Mouse (Mus musculus) limb, embryonic 14.5 days (tissue): ENCODE data around the gene Atp2c1. TPM values are rescaled to one million over a fixed set of nuclear protein-coding genes. Genes with fewer than 3 reads are reported as not detected.
A peak's percentile ranks its signal among the peaks of the same experiment; 100 is the strongest.

Source experiments
- ATAC-seq: fragments of 200-750 bp; cut with Nextera tagmentation; 2 replicates; pipeline ENCODE4 v1.8.0; 2017; ENCODE audit warnings: low read depth, moderate number of reproducible peaks, moderate TSS enrichment; ENCODE audit not compliant: low FRiP score
- DNase-seq: peaks from one replicate; pipeline ENCODE4 v3.0.0-alpha.2; 2015; ENCODE audit warnings: low spot score
- H3K27ac ChIP-seq: fragments of 300-500 bp; sonication (generic); replicated peaks from 2 replicates; pipeline ENCODE4 v1.5.1; 2014; ENCODE audit warnings: low read depth, mild to moderate bottlenecking, low read length, moderate library complexity, mixed read lengths
- H3K27me3 ChIP-seq: fragments of 300-500 bp; sonication (generic); 2 replicates; pipeline ENCODE4 v1.6.1; 2014; ENCODE audit warnings: low read length, mixed read lengths; ENCODE audit not compliant: control insufficient read depth, insufficient read depth
- H3K36me3 ChIP-seq: fragments of 300-500 bp; sonication (generic); 2 replicates; pipeline ENCODE4 v1.6.1; 2014; ENCODE audit warnings: mild to moderate bottlenecking, low read length, moderate library complexity, mixed read lengths; ENCODE audit not compliant: control insufficient read depth, insufficient read depth
- H3K4me1 ChIP-seq: fragments of 300-500 bp; sonication (generic); 2 replicates; pipeline ENCODE4 v1.6.1; 2014; ENCODE audit warnings: antibody characterized with exemption, low read length, mixed read lengths; ENCODE audit not compliant: control insufficient read depth, insufficient read depth
- H3K4me2 ChIP-seq: fragments of 300-500 bp; sonication (generic); replicated peaks from 2 replicates; pipeline ENCODE4 v1.6.1; 2014; ENCODE audit warnings: low read depth, mild to moderate bottlenecking, low read length, moderate library complexity; ENCODE audit not compliant: severe bottlenecking
- H3K4me3 ChIP-seq: fragments of 300-500 bp; sonication (generic); replicated peaks from 2 replicates; pipeline ENCODE4 v1.5.1; 2014; ENCODE audit warnings: low read length
- H3K9ac ChIP-seq: fragments of 300-500 bp; sonication (generic); 2 replicates; pipeline ENCODE4 v1.6.1; 2014; ENCODE audit warnings: mild to moderate bottlenecking, low read depth, low read length, moderate library complexity; ENCODE audit not compliant: severe bottlenecking
- H3K9me3 ChIP-seq: fragments of 300-500 bp; sonication (generic); 2 replicates; pipeline ENCODE4 v1.6.1; 2016; ENCODE audit warnings: low read length; ENCODE audit not compliant: control insufficient read depth
- POLR2A ChIP-seq: fragments of 200-500 bp; IDR thresholded peaks from 2 replicates; pipeline ENCODE4 v1.8.0; 2012; ENCODE audit warnings: inconsistent platforms, mild to moderate bottlenecking, moderate library complexity, borderline replicate concordance; ENCODE audit not compliant: insufficient read depth, insufficient read length; ENCODE audit errors: extremely low read depth
- WGBS: fragments of 180-500 bp; shearing (Covaris S2); extraction: QIAGEN DNeasy Blood & Tissue Kit; methylation state at CpG from one replicate; pipeline ENCODE4 v1.1.7; 2014; 5-methylcytosine and 5-hydroxymethylcytosine counted together
- polyA plus RNA-seq, 2 experiments: library from polyadenylated mRNA; depleted of rRNA in 1 of 2; stranded (reverse) in 1 of 2; unstranded in 1 of 2; fragments of >200 nt; fragmentation: Nextera tagmentation in 1 of 2; extraction: Ambion mirVana in 1 of 2; gene quantifications; 2 replicates each; pipeline versions ENCODE4 v1.2.1 to v1.2.3; 2012 to 2014

Gene Atp2c1
- polyA plus RNA-seq, 2 experiments: 53.0 to 62.8 TPM

DNA sequence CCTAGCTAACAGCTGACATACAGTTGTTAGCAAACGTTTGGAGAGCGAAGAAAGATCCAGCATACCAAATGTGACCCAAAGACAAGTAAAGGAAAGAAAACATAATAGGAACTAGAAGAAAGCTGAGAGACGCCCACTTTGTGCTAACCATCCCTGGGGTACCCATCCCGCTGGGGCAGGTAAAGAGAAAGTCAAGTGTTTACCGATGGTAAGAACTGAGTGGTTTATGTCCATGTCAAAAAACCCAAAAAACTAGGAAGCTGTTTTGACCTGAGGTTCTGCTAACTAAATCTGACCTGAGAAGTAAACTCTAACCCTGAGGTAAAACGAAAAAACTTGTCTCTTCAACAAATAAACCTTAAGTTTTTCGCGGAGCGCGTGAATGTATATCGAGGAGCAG, 132.4 kb downstream of the Atp2c1 start:
- WGBS: 12% methylated on average over 11 of the region's 11 CpGs
- no peak for ATAC-seq

DNA sequence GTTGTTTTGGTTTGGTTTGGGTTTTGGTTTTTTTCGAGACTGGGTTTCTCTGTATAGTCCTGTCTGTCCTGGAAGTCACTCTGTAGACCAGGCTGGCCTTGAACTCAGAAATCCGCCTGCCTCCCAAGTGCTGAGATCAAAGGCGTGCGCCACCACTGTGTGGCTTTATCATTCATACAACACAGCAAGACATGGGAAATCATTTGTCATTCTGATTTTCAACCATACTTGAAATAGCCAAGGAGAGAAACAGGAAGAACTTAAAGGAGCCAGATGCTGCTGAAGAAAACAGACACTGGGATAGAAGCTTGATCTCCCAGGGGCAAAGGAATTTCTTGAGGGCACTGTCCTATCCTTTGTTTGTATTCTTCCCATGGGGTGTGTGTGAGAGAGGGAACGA, 136.5 kb downstream of the Atp2c1 start:
- no peaks in the 10 kb centered on the region for H3K27me3 ChIP-seq
- no peaks in the 10 kb centered on the region for H3K9me3 ChIP-seq
- no peak for TF ChIP-seq POLR2A
- no peak for ATAC-seq
- no peak overlapping the region for H3K27ac ChIP-seq
- no peak overlapping the region for H3K9ac ChIP-seq
- H3K4me2 ChIP-seq: no peak overlapping the region
- no peak for DNase-seq
- H3K4me1 ChIP-seq: no peaks in the 10 kb centered on the region
- WGBS: 57% methylated on average over 5 of the region's 5 CpGs
- no peak overlapping the region for H3K4me3 ChIP-seq
- no peaks in the 10 kb centered on the region for H3K36me3 ChIP-seq

More for the DNA sequence above, 132.4 kb downstream of the Atp2c1 start:
- H3K9ac ChIP-seq: peak overlapping the region; percentile 65; the same call in 1 of the 2 replicates
- H3K36me3 ChIP-seq: peaks cover 4% of the 10 kb centered on the region; the same call in 1 of the 2 replicates
- DNase-seq: no peak
- no peaks in the 10 kb centered on the region for H3K9me3 ChIP-seq
- H3K27me3 ChIP-seq: no peaks in the 10 kb centered on the region
- TF ChIP-seq POLR2A: no peak
- peaks cover 11% of the 10 kb centered on the region for H3K4me1 ChIP-seq
- no peak overlapping the region for H3K27ac ChIP-seq
- H3K4me3 ChIP-seq: peak overlapping the region; percentile 64
- H3K4me2 ChIP-seq: peak overlapping the region; percentile 67

DNA sequence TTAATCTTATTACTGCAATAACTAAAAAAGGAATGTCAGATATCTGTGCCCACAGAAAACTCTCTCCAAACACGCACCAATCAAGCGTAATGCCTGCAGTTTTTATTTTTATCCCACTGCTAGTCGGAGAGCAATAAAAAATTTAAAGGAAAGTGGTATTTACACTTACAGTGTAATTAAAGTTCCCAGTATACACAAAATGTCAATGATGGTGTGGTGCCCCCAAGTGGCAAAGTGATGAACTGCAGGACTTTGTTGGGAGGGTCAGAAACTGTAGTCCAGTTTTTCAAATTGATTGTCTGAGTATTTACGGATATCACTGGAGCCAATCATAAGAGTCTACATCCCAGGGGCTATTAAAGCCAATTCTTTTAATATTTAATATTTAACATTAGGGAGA, 137.8 kb downstream of the Atp2c1 start:
- no peak overlapping the region for H3K4me3 ChIP-seq
- no peak overlapping the region for H3K4me2 ChIP-seq
- H3K36me3 ChIP-seq: no peaks in the 10 kb centered on the region
- H3K9me3 ChIP-seq: no peaks in the 10 kb centered on the region
- no peak overlapping the region for H3K9ac ChIP-seq
- no peaks in the 10 kb centered on the region for H3K27me3 ChIP-seq
- WGBS: 9% methylated on average over 4 of the region's 4 CpGs
- no peaks in the 10 kb centered on the region for H3K4me1 ChIP-seq
- ATAC-seq: no peak
- peak; percentile 28 for DNase-seq
- no peak overlapping the region for H3K27ac ChIP-seq
- TF ChIP-seq POLR2A: no peak

DNA sequence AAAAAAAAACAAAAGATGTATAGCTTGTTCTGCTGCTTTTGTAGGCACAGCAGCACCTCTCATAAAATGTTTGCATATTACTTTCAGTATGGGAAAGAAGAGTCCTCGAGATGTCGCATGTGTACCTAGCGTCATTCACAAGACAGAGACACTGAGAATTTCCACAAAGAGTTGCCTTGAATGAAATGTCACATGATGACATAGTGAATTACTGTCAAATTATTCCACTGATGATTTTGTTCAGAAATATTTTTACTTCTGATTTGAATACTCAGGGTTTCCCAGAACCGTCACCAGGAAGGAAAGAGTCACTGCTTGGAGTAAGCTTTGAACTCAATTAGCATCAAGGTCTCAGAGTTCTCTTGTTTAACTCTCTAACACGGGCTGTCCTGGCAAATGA, 139.7 kb downstream of the Atp2c1 start:
- Histone ChIP-seq H3K9me3 (no peaks in the 10 kb centered on the region), H3K4me1 (no peaks in the 10 kb centered on the region), H3K27ac (no peak overlapping the region), H3K27me3 (no peaks in the 10 kb centered on the region), H3K9ac (no peak overlapping the region), H3K36me3 (no peaks in the 10 kb centered on the region), H3K4me3 (no peak overlapping the region), H3K4me2 (no peak overlapping the region)
- DNase-seq (no peak), ATAC-seq (no peak)
- 76% methylated on average over 5 of the region's 5 CpGs for WGBS
- TF ChIP-seq POLR2A: no peak

DNA sequence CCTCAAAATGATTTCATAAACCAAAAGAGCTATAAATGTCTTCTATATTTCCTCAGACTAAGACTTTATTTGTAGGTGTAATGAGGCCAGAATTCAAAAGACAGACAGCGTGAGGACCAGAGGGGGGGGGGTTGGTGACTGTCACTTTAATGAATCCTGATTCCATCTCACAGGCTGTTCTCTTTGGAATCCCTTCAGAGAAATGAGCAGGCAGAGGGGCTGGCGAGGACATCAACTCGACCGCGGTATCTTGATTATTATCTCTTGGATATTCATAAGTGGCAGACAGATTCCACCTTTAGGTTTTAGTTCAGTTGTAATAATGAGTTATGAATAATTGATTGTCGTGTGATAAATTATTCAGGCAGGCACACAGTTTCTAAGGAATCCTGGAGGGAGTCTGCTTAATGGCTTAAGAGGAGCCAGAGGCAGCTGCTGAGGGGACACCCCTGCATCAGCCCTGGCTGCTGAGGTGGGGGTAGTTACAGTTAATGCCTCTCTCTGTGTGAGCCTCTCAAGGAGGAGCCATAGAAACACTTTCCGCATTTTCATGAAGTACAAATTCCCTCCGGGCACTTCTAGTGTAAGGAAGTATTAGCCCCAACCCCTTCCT, 147.5 kb downstream of the Atp2c1 start:
- Histone ChIP-seq H3K4me2 (no peak overlapping the region), H3K27me3 (no peaks in the 10 kb centered on the region), H3K4me3 (no peak overlapping the region), H3K27ac (no peak overlapping the region), H3K9me3 (no peaks in the 10 kb centered on the region), H3K4me1 (no peaks in the 10 kb centered on the region), H3K9ac (no peak overlapping the region), H3K36me3 (no peaks in the 10 kb centered on the region)
- ATAC-seq (no peak), DNase-seq (no peak)
- WGBS: 78% methylated on average over 8 of the region's 8 CpGs
- TF ChIP-seq POLR2A: no peak
